Mouse (Mus musculus): ENCODE measurements around the gene Pip4k2a. TPM values are rescaled to one million over a fixed set of nuclear protein-coding genes. Genes with fewer than 3 reads are reported as not detected.

The Pip4k2a gene
- total RNA-seq, 2 experiments from 2014 or later, result 63.0 to 123 TPM

DNA sequence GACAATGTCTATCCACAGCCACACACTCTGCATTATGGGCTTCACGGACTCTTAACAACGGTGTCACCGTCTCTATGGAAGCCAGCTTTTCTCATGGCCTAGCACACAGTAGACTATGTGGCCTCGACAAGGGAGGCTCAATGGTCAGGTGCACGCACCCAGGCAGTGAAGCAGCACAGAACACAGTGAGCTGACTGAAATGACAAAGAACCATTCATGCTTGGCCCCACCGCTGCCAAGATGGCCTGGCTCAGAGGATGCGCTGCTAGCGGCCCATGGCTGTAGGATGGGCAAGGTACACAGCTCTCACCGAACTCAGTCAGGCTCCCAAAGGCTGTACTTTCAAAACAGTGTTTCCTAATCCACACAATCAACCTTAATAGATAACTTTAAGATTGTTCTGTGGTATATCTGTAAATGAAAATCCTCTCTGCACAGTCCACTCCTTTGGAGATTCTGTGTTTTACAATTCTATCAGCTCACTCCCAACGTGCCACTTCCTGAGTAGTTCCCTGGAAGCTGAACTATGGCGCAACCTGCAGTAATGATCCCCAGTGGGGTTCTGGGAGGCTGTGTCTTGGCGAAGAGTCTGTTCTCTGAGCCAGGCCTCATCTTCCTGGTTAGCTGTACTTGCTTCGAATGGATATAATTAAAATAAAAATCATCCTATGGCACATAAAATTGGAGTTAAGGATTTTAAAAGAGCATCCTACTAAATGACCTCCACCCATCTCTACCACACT, 67.4 kb downstream of the Pip4k2a start:
- no peak for ATAC-seq (ENCODE audit: poor library complexity, severe bottlenecking)

DNA sequence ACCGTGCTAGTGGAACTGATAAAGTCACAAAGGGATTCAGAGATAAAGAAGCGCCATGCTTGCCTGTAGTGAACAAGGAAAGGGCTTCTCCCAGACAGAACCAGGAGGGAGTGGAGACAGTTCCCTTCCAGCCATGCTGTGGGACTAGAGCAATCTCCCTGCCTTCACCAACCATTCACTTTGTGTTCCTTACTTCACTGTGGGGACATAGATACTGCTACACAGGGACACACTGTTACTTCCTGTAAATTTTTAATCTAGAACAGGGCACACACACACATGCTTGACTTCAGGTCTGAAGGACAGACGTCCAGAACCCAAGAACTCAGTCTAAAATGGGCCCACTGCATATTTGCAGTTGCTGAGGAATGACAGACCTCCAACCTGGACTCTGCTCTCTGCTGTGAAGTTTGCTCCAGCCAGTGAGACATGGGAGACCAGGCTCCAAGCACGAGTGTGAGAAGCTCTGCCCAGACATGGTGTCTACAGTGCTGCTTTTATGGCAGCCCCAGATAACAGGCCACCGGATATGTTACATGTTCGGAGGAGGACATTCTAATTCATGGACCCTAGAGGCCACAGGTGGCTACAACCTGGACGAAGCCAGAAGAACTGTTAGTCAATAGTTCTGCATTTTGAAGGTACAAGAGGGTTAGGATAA, 69.2 kb downstream of the Pip4k2a start:
- no peak for ATAC-seq (ENCODE audit: poor library complexity, severe bottlenecking)

DNA sequence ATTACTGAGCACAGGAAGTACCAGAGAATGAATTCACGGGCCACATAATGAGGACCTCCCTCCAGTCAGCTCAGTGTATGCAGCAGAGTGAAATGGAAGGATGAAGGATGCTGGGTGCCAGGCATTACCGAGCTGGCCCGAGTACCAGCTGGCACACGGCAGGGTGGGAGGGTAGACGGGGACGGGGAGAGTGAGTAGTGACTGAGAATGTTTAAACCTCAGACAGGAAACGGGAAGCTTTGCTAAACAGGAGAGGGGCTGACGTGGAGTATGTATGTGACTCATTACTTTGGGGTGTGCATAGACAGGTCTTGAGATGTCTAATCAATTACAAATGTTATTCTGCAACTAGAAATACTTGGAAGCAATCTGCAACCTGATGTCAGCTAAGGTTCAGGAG, 69.7 kb downstream of the Pip4k2a start:
- 0 out of 2 replicates have a peak, but pooled peaks have one; percentile 15 for ATAC-seq (ENCODE audit: poor library complexity, severe bottlenecking)

DNA sequence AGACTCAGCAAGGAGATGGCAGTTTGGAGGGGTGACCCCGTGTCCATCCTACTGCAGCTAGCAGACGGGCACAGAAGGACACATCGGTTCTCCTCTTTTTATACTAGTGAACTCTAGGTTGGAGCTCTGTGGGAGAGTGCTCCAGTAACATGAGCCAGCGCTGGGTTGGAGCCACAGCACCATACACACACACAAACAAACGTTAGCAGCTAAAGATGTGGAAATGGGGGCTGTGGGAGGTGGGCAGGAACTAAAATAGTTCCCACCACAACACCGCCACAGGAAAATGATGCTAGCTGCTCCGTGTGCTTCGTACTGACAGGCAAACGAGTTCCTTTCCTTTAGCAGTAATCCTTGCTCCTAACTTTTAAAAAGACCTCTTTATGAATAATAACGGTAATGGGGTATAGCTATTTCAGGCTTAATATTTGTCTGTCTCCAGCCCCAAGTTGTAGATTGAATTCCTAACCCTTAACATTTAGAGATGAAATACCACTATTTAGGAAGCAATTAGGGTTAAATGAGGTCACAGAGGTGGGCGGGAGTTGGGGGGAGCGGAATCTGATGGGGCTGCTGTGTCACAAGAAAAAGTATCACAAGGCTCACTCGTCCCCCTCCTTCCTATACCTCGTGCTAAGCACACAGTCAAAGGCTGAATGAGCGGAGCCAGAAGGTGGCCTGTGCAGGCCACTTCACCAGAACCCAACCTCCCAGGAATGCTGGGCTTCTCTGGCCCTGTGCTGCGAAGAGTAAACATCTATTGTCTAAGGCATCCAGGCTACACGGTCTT, 73.9 kb downstream of the Pip4k2a start:
- ATAC-seq (ENCODE audit: poor library complexity, severe bottlenecking), result peak; percentile 8; the same call in 1 of the 2 replicates

DNA sequence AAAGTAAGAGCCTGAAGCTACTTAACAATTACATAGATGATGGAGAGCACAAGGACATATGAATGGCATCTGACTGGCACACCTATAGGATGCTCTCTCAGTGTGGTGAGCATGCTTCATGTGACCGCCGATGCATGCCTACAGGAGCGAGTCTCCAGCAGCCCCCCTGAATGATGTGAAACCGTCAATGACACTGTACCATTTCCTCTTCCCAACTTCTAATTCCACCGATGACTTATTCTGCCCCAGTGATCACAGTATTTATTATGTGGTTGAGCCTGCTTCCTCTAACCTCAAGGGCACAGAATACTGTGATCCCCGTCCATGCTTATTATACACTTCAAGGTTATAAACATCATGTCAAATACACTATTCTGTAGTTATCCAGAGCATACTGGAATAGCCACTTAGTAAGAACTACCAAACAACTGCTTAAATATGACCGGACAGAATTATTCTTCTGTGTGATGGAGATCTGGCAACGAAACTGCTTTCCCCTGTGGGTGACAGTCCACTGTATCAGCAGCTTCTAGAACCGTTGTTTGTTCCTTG, 74.8 kb downstream of the Pip4k2a start:
- peak; percentile 25; the same call in 1 of the 2 replicates for ATAC-seq (ENCODE audit: poor library complexity, severe bottlenecking)

DNA sequence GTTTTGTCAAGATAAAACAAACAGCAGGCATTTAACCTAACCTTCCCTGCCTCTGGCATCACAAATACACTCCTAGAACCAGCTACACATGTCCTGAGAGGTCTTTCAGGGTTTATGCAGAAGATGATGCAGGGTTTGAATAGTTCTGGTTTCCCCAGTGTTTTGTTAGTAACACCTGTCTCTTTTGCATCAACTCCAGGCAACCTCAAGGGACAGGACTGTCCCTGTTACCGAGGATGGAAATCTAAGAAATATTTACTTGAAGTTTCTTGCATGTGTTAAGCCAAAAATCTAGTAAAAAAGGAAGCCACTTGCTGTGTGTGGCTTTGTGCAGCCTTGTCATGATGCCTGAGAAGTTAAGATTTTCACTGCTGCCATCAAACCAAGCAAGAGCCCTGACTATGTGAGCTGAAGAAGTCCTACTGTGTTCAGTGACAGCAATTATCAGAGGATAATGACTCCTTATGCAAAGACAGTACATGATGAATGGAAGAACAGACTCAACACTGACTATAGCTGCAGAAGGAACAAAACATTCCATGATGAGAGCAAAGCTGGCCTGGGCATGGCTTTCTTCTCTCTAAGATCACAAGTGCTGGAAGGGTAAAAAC, 76.3 kb downstream of the Pip4k2a start:
- ATAC-seq (ENCODE audit: poor library complexity, severe bottlenecking), result no peak

DNA sequence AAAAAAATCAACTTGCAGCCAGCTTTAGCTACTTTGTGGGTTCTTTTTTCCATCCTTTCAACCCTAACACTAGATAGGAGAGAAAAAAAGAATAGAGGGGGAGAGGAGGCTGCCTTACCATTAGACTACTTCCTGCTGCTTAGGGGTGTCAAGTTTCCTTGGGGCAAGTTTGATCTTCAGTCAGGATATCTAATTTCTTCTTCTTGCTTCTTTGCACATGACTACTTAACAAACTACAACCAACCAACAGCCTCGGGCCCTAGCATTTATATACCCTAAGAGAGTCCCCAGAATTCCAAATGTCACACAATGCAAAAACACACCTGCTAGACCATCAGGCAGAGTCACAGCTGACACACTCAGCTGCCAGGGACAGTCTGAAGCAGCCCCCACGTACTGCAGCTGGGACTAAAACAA, 77.5 kb downstream of the Pip4k2a start:
- ATAC-seq (ENCODE audit: poor library complexity, severe bottlenecking), result no peak

DNA sequence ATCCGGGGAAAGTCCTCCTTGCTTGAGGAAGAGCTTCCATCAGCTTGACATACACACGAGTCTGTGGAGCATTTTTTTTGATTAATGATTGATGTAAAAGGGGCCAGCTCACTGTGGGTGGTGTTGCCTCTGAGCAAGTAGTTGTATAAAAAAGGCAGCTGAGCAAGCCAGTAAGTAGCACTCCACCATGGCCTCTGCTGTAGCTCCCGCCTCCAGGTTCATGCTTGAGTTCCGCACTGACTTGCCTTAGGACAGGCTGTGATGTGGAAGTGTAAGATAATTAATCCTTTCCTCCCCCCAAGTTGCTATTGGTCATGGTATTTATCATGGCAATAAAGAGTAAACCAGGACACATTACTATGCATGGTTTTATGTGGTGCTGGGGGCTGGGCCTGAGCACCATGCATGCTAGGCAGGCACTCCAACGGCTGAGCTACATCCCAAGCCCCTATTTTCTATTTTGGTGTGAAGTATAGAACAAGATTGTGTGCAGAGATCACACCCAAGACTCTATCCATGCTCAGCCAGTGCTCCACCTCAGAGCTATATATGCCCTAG, 78.0 kb downstream of the Pip4k2a start:
- no peak for ATAC-seq (ENCODE audit: poor library complexity, severe bottlenecking)

DNA sequence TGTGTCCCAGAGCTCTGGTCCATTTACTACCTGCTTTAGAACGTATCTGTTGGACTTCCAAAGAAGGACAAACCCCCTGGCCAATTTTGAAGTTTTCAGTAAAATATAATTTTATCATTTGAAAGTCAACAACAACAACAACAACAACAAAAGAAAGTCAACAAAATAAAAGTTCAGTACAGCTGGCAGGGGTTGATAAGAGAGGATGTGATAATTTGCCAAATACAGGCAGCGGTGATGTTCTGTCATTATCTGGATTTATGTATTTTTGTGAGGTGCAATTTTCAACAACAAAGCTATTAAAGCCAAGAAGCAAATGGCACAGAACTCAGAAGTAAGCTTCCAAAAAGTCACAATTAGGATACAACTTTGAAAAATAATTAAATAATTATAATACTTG, 80.1 kb downstream of the Pip4k2a start:
- no peak for ATAC-seq (ENCODE audit: poor library complexity, severe bottlenecking)

DNA sequence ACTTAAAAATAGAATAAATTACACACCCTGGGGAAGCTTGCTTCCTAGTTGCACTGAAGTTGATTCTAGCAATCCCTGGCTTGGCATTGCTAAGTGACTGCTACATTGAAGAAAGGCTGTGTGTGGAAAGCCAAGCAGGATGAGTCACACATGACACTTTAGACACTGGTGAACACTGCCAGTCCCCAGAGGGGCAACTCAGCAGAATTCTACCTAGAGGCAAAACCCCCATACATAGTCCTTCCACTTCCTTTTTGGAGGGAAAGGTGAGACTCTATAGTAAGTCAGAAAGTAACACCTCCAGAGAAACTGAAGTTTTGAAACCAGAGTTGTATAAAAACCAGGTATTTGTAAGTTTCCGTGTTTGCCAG, 80.6 kb downstream of the Pip4k2a start:
- peak; percentile 47 for ATAC-seq (ENCODE audit: poor library complexity, severe bottlenecking)

DNA sequence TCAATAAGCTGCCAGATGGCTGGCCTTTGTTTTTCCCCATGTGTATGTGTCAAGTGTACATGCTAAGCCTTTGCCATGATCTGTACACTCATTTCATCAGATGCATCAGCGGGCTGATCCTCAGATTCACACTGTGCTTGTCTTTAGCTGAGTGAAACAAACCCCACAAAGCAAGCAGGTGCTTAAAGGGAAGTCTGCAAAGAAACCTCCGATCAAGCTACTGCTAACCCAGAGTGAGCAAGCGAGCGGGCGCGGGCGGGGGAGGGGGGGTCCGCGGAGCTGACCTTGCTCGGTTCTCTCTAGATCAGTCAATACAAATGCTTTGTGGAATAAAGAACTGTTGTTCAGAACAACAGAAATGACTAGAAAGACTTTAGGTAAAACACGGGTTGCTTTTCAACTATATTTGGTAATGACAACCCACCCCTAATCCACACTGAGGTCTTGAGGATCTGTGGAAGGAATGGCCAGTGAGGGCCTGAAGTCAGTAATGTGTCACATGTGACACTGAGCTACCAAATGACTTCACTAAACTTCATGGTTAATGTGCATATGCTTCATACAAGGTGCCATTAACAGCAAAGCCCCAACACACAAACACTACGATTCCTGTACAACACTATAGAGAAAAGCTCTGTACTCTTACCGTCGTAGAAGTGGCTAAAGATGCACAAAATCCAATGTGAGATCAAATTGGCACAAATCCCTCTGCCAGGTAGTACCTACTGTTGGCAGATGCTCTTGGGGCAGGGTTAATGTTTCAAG, 81.1 kb downstream of the Pip4k2a start:
- no peak; the same call in 1 of the 2 replicates for ATAC-seq (ENCODE audit: poor library complexity, severe bottlenecking)

DNA sequence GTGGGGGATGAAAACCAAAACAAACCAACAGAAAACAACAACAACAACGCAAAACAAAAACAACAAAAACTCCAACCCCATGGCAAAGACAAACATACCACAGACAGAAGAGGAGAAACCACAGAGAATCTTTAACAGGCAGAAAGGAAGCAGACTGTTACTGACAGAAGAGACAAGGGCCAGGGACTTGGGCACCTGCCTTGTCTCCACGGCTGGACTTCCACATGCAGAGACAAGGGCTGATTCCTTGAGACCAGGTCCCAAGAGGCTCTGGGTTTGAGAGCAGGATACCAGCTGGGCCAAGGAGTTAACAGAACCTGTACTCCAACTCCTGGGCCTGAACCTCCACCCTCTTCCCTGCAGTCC, 81.9 kb downstream of the Pip4k2a start:
- ATAC-seq (ENCODE audit: poor library complexity, severe bottlenecking), result no peak

DNA sequence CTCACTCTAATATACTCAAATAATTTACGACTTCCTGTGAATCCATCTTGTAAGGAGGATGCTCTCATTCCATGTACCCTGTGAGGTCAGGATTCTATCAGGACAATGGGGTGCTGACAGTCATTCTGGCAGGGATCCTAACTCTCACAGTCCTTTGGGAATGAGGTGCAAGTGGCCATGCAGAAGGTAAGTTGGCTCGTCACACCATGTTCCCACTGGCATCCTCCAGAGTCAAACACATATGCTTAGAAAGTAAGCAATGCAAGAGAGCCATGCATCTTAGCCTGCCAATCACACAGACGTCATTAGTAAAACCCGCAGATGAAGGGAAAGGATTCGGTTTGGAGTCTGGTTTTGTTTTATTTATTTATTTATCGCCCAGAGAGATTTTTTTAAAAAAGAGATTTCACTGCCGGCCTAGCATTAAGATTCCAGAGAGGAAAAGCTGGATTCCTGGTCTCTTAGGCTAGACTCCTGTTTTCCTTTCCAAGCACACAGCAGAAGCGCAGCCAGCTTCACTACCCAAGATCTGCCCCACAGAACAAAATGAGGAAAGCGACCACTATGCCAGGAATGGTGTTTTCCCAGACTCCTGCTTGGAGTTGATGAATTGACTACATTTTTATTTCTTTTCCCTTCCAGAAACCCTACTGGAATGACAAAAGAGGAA, 82.4 kb downstream of the Pip4k2a start:
- ATAC-seq (ENCODE audit: poor library complexity, severe bottlenecking), result no peak

DNA sequence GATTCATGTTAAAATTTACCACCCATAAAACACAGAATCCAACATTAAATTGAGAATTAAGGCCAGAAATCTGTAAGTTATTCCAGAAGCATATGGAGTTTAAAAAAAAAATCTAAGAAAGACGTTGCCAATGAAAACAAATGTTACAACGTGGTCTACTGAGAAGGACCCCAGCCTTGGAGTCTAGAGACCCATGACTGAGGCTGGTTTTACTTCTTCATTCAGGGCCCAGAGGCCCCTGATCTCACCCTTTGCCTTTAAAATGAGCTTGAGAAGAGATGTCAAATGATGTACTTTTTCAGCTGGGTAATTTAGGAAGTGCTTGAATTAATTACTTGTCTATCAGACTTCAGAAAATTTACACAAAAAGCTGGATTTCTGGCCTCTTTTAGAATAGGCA, 83.2 kb downstream of the Pip4k2a start:
- ATAC-seq (ENCODE audit: poor library complexity, severe bottlenecking), result no peak

DNA sequence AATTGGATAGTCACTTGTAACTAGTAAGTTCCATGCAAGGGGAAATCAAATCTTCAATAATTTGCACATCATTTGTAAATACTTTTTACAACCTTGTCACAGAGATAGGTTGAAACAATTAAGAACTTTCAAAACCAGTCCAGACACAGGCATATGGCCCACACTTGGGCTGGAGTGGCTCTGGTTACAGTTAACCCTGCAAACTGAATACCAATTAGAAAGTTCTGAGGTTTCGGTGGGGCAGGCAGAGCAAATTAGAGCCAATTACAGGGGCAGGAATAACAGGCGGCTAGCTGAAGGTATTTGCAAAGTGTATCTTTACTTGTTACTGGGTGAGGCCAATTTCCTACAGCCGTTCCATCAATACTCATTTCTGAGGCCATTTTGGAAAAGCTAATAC, 84.3 kb downstream of the Pip4k2a start:
- ATAC-seq (ENCODE audit: poor library complexity, severe bottlenecking), result no peak

DNA sequence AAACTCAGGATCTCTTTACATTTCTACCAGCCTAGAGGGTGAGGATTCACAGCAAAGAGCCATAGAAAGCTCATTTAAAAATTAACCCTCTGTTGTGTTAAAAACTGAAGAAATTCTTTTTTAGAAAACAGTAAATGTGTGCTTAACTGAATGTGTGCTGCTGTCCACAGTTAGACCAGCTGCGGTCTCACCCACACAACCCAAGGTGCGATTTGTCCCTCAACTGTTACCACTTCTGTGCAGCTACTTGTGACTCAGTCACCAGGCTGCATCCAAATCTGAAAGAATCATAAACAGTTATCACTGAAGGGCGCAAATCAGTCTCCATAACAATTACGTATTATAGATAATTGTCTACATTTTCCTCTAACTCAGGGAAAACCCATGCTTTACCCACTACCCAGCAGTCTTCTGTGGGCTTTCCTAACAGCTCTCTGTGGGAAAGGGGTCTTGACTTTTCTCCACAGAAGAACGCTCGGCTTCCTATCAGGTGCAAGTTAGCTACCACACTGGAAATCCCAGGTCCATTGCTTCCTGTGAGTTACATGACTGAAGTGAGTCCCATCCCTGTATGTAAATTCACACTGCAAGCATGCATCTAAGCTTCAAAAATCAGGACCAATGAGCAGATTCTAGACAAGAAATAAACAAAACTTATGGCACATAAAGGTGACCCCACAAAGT, 86.5 kb downstream of the Pip4k2a start:
- ATAC-seq (ENCODE audit: poor library complexity, severe bottlenecking), result 0 out of 2 replicates have a peak, but pooled peaks have one; percentile 18

DNA sequence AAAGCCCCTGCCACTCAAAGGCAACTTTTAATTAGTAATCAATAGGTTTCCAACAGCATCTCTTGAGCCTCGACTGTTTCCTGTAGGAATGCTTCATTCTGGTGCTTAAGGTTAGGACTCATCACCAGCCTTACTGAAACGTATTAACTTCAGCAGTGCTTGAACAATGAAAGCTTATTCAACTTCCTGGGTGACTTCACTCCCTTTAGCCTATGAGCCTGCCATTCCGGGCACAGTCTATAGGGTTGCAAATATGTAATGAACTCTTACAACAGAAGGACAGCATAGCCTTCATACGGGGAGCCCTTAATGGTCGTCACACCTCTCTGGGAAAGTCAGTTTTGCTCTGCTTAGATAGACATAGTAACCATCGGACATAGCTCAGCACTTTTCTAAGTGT, 87.7 kb downstream of the Pip4k2a start:
- ATAC-seq (ENCODE audit: poor library complexity, severe bottlenecking), result no peak

DNA sequence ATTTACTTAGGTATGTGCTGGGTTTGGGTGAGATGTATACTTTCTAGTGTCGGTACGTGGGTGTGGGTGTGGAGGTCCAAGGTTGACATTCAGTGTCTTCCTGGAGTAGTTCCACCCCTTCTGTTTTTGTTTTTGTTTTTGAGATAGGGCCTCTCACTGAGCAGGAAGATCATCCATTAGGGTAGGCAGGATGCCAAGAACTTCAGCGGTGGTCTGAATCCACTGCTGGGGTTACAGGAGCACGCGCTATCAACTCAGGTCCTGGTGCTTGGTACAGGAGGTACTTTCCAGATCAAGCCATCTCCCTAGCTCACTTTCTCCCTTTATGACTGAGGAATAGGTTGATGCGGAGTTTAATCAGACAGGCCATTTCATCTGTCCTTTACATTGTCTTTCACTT, 88.2 kb downstream of the Pip4k2a start:
- no peak for ATAC-seq (ENCODE audit: poor library complexity, severe bottlenecking)

DNA sequence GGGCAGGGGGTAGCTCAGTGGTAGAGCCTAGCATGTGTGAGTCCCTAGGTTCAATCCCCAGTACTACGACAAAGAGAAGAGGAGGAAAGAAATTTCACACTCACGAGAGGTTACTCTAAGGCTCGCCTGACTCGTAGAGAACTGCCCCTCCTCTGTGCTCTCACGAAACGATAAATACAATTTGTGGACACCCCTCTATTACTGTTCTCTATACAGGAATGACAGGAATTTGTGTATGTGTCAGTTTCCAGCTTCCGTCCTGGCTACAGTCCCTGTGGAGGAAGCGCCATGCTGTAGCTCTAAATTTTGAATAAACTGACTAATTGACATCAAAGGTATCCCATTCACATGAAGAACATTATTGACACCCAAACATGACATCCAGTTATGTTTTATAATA, 90.7 kb downstream of the Pip4k2a start:
- ATAC-seq (ENCODE audit: poor library complexity, severe bottlenecking), result no peak
